Mouse (Mus musculus): ENCODE data around the gene Gpa33. TPM values are rescaled to one million over a fixed set of nuclear protein-coding genes. Genes with fewer than 3 reads are reported as not detected.

The Gpa33 gene
- polyA plus RNA-seq, 2 experiments, result 0.01 TPM; not detected in 1

DNA sequence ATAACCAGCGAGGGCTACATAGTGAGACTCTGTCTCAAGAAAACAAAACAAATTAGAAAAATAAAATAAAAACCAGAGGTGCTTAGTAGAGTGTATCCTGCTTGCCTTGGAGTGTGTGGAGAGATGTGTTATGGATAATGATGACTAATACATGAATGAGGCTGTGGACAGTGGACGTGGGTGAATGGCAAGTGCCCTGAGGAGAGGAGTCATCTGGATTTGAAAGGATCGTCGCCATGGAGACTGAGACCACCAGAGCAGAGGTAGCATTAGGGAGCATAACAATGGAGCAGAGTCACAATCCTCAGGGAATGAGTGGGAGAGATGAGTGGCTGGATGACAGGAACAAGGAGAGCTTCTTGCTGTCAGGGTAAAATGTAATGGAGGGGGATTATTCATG is 59.8 kb downstream of the Gpa33 start:
- H3K36me3 ChIP-seq (replicated peaks; ENCODE audit: control insufficient read depth, insufficient read depth, low read depth), result no peaks in the 10 kb centered on the region
- no peaks in the 10 kb centered on the region for H3K27me3 ChIP-seq (ENCODE audit: control insufficient read depth, insufficient read depth, low read length)
- no peak overlapping the region for H3K9ac ChIP-seq (replicated peaks)
- no peaks in the 10 kb centered on the region for H3K9me3 ChIP-seq (ENCODE audit: control insufficient read depth, low read length)
- H3K4me3 ChIP-seq (ENCODE audit: insufficient read depth in 1 of 2, low read depth in 2 of 2, low read length in 2 of 2), result no peak overlapping the region
- DNase-seq (ENCODE audit: low read depth in 3 of 3, low spot score in 3 of 3), result no peak
- TF ChIP-seq EP300 (IDR thresholded peaks at IDR 0.05; ENCODE audit: low read depth), result no peak
- no peak for TF ChIP-seq CTCF (IDR thresholded peaks at IDR 0.05; ENCODE audit: low read depth)
- H3K27ac ChIP-seq, result no peak overlapping the region
- no peaks in the 10 kb centered on the region for H3K4me1 ChIP-seq (replicated peaks; ENCODE audit: control insufficient read depth in 2 of 2, insufficient read depth in 2 of 2, low read length in 1 of 2)
- H3K4me2 ChIP-seq (ENCODE audit: low read depth), result no peak overlapping the region
- ATAC-seq (ENCODE audit: insufficient read depth), result no peak
- WGBS (ENCODE audit: insufficient replicate concordance), result 74% methylated on average over 4 of the region's 4 CpGs

DNA sequence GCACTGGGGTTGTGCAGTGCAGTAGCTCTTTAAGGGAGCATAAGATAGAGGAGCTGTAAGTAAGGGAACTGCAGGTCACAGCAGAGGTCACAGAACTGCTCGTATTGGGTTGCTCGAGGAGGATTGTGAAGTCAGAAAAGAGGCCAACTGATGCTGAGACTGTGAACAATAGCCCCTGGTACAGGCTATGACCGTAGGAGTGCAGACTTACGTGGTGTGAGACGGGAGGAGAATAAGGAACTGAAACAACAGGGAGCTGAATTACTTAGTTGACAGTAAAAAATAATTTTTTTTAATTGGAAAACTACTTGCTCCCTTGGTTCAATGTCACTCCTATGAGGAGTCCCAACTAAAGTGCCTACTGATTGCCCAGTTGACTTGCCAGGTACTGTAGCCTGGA is 74.1 kb downstream of the Gpa33 start:
- TF ChIP-seq EP300 (IDR thresholded peaks at IDR 0.05; ENCODE audit: low read depth) (no peak), CTCF (IDR thresholded peaks at IDR 0.05; ENCODE audit: low read depth) (no peak)
- Histone ChIP-seq H3K36me3 (replicated peaks; ENCODE audit: control insufficient read depth, insufficient read depth, low read depth) (no peaks in the 10 kb centered on the region), H3K4me1 (replicated peaks; ENCODE audit: control insufficient read depth in 2 of 2, insufficient read depth in 2 of 2, low read length in 1 of 2) (no peaks in the 10 kb centered on the region), H3K27me3 (ENCODE audit: control insufficient read depth, insufficient read depth, low read length) (no peaks in the 10 kb centered on the region), H3K4me2 (ENCODE audit: low read depth) (no peak overlapping the region), H3K4me3 (ENCODE audit: insufficient read depth in 1 of 2, low read depth in 2 of 2, low read length in 2 of 2) (no peak overlapping the region), H3K9ac (replicated peaks) (no peak overlapping the region), H3K27ac (no peak overlapping the region), H3K9me3 (ENCODE audit: control insufficient read depth, low read length) (no peaks in the 10 kb centered on the region)
- no peak for DNase-seq (ENCODE audit: low read depth in 3 of 3, low spot score in 3 of 3)
- 33% methylated on average over 5 of the region's 5 CpGs for WGBS (ENCODE audit: insufficient replicate concordance)
- no peak for ATAC-seq (ENCODE audit: insufficient read depth)

DNA sequence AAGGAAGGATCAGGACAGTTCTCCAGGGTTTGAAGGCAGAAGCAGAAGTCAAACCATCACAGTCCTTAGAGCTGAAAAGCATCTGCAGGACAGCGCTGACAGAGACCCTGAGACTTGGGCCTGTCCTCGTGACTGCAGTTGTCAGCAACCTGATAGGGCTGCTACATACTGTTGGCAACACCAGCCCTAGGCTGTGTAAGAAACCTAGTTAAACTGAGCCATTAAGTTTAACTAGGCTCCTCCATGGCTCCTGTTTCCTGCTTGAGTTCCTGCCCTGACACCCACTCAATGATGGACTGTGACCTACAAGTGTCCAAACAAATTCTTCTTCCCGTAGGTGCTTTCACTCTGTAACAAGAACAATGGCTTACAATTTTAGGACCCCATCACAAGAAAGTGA is 75.1 kb downstream of the Gpa33 start:
- Histone ChIP-seq H3K4me3 (ENCODE audit: insufficient read depth in 1 of 2, low read depth in 2 of 2, low read length in 2 of 2) (no peak overlapping the region), H3K36me3 (replicated peaks; ENCODE audit: control insufficient read depth, insufficient read depth, low read depth) (no peaks in the 10 kb centered on the region), H3K4me2 (ENCODE audit: low read depth) (no peak overlapping the region), H3K27me3 (ENCODE audit: control insufficient read depth, insufficient read depth, low read length) (no peaks in the 10 kb centered on the region), H3K27ac (no peak overlapping the region), H3K9ac (replicated peaks) (no peak overlapping the region), H3K4me1 (replicated peaks; ENCODE audit: control insufficient read depth in 2 of 2, insufficient read depth in 2 of 2, low read length in 1 of 2) (no peaks in the 10 kb centered on the region), H3K9me3 (ENCODE audit: control insufficient read depth, low read length) (no peaks in the 10 kb centered on the region)
- 42% methylated on average over 3 of the region's 3 CpGs for WGBS (ENCODE audit: insufficient replicate concordance)
- ATAC-seq (ENCODE audit: insufficient read depth) (no peak), DNase-seq (ENCODE audit: low read depth in 3 of 3, low spot score in 3 of 3) (no peak)
- TF ChIP-seq EP300 (IDR thresholded peaks at IDR 0.05; ENCODE audit: low read depth), result no peak
- no peak for TF ChIP-seq CTCF (IDR thresholded peaks at IDR 0.05; ENCODE audit: low read depth)

DNA sequence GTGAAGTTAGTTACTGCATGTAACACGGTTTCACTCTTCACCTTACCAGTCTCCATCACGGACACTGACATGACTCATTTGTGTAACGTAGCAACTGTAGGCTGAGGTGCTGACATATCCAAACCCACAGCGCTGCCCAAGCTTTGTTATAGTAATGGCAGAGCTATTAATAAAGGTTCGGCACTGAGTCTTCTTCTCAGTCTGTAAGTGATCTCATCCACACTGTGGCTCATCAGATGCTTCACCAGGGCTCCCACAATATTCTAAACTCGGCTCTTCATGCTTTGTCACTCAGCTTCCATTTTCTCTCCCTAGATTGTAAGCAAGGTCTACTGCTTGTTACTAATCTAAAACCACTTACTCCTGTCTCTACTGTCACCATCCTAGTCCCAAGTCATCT is 79.3 kb downstream of the Gpa33 start:
- Histone ChIP-seq H3K4me2 (ENCODE audit: low read depth) (no peak overlapping the region), H3K27me3 (ENCODE audit: control insufficient read depth, insufficient read depth, low read length) (no peaks in the 10 kb centered on the region), H3K4me3 (ENCODE audit: insufficient read depth in 1 of 2, low read depth in 2 of 2, low read length in 2 of 2) (no peak overlapping the region), H3K36me3 (replicated peaks; ENCODE audit: control insufficient read depth, insufficient read depth, low read depth) (no peaks in the 10 kb centered on the region), H3K4me1 (replicated peaks; ENCODE audit: control insufficient read depth in 2 of 2, insufficient read depth in 2 of 2, low read length in 1 of 2) (no peaks in the 10 kb centered on the region), H3K27ac (no peak overlapping the region), H3K9ac (replicated peaks) (no peak overlapping the region), H3K9me3 (ENCODE audit: control insufficient read depth, low read length) (no peaks in the 10 kb centered on the region)
- ATAC-seq (ENCODE audit: insufficient read depth), result no peak
- 59% methylated on average over 6 of the region's 6 CpGs for WGBS (ENCODE audit: insufficient replicate concordance)
- DNase-seq (ENCODE audit: low read depth in 3 of 3, low spot score in 3 of 3), result no peak
- TF ChIP-seq CTCF (IDR thresholded peaks at IDR 0.05; ENCODE audit: low read depth) (no peak), EP300 (IDR thresholded peaks at IDR 0.05; ENCODE audit: low read depth) (no peak)

DNA sequence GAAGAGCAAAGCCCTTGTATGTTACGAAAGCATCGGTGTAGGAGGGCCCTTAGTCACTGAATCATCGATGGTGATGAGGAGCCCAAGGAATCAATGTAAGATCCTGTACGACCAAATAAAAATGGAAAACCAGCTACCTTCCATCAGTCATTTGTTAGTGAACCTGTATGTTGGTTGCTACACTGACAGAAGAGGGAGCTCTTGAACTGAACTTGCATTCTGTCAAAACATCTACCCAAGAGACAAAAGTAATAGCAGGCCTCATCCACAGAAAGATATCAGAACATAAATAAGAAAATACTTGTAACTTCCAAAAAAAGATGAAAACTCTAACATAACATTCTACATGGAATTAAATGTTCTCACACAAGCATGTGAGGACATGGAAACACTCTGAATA is 84.1 kb downstream of the Gpa33 start:
- Histone ChIP-seq H3K9me3 (ENCODE audit: control insufficient read depth, low read length) (no peaks in the 10 kb centered on the region), H3K4me2 (ENCODE audit: low read depth) (no peak overlapping the region), H3K4me3 (ENCODE audit: insufficient read depth in 1 of 2, low read depth in 2 of 2, low read length in 2 of 2) (no peak overlapping the region), H3K27ac (no peak overlapping the region), H3K27me3 (ENCODE audit: control insufficient read depth, insufficient read depth, low read length) (no peaks in the 10 kb centered on the region), H3K36me3 (replicated peaks; ENCODE audit: control insufficient read depth, insufficient read depth, low read depth) (no peaks in the 10 kb centered on the region), H3K4me1 (replicated peaks; ENCODE audit: control insufficient read depth in 2 of 2, insufficient read depth in 2 of 2, low read length in 1 of 2) (no peaks in the 10 kb centered on the region), H3K9ac (replicated peaks) (no peak overlapping the region)
- WGBS (ENCODE audit: insufficient replicate concordance), result 64% methylated on average over 4 of the region's 4 CpGs
- DNase-seq (ENCODE audit: low read depth in 3 of 3, low spot score in 3 of 3) (no peak), ATAC-seq (ENCODE audit: insufficient read depth) (no peak)
- TF ChIP-seq CTCF (IDR thresholded peaks at IDR 0.05; ENCODE audit: low read depth) (no peak; the same call in 1 of the 2 replicates), EP300 (IDR thresholded peaks at IDR 0.05; ENCODE audit: low read depth) (no peak)

Other genes starting within 250 kb of the Gpa33 start
- 1.6 and 1.9 TPM in 2 replicates for gene Pou2f1, start 127.6 kb upstream of the Gpa33 start, polyA plus RNA-seq (2012; rRNA removed)
- 3.9 and 4.2 TPM in 2 replicates for gene Pou2f1, start 127.6 kb upstream of the Gpa33 start, polyA plus RNA-seq (2014; fragmentation: Nextera tagmentation; extraction: Ambion mirVana)
- gene Dusp27, start 2.3 kb upstream of the Gpa33 start, polyA plus RNA-seq (2012; rRNA removed), result 0.02 and 0.03 TPM in 2 replicates
- 0.08 TPM in 1 of 2 replicates, not detected in the other for gene Dusp27, start 2.3 kb upstream of the Gpa33 start, polyA plus RNA-seq (2014; fragmentation: Nextera tagmentation; extraction: Ambion mirVana)
- not detected in 2 replicates for gene Mael, start 108.5 kb downstream of the Gpa33 start, polyA plus RNA-seq (2012; rRNA removed)
- gene Mael, start 108.5 kb downstream of the Gpa33 start, polyA plus RNA-seq (2014; fragmentation: Nextera tagmentation; extraction: Ambion mirVana), result not detected in 2 replicates
- gene Ildr2, start 123.9 kb downstream of the Gpa33 start, polyA plus RNA-seq (2012; rRNA removed), result 0.03 TPM in 2 replicates
- not detected in 2 replicates for gene Ildr2, start 123.9 kb downstream of the Gpa33 start, polyA plus RNA-seq (2014; fragmentation: Nextera tagmentation; extraction: Ambion mirVana)
- 11.0 and 13.7 TPM in 2 replicates for gene Tada1, start 248.9 kb downstream of the Gpa33 start, polyA plus RNA-seq (2012; rRNA removed)
- gene Tada1, start 248.9 kb downstream of the Gpa33 start, polyA plus RNA-seq (2014; fragmentation: Nextera tagmentation; extraction: Ambion mirVana), result 21.7 and 23.0 TPM in 2 replicates

Data from liver, embryonic 14.5 days (tissue).